Mouse (Mus musculus): ENCODE data around the gene Morn1.

Gene Morn1

GRCm38 (mm10) chr4:155162433-155163319 lies 76.3 kb downstream of the Morn1 start:
- no peak for DNase-seq (ENCODE audit: low spot score)

DNA sequence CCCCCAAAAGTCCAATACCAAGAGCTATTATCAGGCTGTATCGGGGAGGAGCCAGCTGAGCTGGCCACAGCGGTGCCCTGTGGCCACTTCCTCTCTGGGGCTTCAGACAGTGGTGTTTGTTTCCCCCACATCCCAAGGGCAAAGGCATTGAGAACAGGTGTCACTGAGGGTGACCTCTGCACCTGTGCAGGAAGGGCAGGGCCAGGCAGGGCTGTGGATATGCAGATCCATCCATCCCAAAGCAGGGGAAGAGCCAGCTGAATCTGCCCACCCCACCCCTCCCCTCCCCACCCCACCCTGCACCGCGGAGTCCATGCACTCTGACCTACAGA lies 76.9 kb downstream of the Morn1 start:
- no peak for DNase-seq (ENCODE audit: low spot score)

DNA sequence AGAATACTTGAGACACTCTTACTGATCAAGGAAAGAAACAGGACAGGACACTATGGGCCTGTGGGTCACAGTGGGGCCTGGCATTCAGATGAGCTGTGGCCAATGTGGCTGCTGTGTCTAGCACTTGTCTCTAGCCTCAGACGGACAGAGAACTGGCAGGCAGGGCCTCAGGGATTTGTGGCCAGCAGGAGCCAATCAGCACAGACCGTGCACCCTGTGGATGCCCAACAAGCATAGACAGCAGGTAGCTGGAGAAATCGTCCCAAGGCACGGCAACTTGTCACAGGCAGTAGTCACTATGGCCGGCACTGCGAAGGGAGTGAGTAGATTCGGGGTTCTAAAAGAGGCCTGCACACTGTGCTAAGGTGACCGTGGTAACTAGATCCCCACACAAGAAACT lies 77.3 kb downstream of the Morn1 start:
- no peak for DNase-seq (ENCODE audit: low spot score)

DNA sequence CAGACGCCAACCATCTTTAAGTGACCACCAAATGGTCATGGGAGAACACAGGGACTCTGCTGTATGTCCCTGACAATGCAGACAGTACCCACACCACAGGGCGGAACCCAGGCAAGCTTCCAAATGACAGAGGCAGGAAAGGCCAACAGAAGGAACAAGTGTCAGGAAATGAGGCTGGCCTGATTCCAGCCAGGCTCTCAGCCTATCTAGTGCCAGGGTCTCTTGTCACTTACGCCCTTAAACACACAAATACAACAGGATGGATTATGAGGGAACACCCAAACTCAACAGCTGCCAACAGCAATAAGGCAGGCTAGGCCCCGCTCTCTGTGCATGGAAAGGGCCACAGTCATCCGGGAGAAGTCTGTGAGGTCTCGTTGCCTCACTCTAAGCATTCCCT lies 78.2 kb downstream of the Morn1 start:
- DNase-seq (ENCODE audit: low spot score), result no peak

- DNase-seq (ENCODE audit: low spot score), result no peak
These were observed 79.5 kb downstream of the Morn1 start for GRCm38 (mm10) chr4:155165861-155166260.

DNA sequence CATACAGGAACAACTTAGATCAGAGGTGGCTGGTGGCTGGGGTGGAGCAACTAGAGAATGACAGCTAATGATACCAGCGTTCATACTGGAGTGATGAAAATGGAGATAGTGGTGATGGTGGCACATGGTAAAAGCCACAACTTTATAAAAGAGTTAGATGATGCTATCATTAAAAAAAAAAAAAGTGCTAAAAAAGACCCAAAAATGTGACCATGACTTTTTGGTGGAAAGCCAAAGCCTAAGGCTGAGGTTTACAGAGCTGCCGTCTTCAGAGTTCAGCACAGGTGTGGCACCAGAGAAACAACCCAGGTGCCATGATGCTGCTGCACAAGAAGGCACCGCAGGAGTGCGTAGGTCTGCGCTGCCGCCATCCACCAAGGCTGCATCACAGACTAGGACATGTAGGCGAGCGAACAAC lies 82.5 kb downstream of the Morn1 start:
- no peak for DNase-seq (ENCODE audit: low spot score)

DNA sequence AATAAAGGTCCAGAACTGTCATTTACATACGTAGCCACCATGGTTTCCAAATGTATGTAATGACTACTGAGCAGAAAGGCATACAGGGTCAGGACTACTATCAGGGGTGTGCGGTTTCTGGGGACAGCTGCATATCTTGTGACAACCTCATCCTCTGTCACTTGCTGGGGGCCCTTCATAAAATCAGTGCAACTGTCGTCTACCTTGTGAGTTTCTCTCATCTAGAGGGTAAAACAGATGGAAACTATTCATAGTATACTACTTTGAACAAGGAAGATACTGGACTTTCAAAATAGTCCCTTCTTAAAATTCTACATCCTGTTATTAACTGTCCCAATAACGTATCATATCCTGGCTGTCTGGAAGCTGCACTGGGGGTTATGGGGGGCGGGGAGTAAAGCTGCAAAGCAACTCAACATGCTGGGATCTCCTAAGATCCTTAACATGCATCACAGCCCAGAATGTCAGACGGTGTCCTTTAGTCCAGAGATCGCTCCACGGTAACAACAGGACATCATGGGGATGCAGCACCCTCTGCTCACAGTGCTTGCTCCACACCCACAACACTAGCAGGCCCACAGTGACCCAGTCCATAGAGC lies 84.3 kb downstream of the Morn1 start:
- DNase-seq (ENCODE audit: low spot score), result no peak

GRCm38 (mm10) chr4:155171961-155172533 lies 85.7 kb downstream of the Morn1 start:
- no peak for DNase-seq (ENCODE audit: low spot score)

- peak; percentile 89 for DNase-seq (ENCODE audit: low spot score)
These were observed 86.8 kb downstream of the Morn1 start for GRCm38 (mm10) chr4:155172909-155173821.

DNA sequence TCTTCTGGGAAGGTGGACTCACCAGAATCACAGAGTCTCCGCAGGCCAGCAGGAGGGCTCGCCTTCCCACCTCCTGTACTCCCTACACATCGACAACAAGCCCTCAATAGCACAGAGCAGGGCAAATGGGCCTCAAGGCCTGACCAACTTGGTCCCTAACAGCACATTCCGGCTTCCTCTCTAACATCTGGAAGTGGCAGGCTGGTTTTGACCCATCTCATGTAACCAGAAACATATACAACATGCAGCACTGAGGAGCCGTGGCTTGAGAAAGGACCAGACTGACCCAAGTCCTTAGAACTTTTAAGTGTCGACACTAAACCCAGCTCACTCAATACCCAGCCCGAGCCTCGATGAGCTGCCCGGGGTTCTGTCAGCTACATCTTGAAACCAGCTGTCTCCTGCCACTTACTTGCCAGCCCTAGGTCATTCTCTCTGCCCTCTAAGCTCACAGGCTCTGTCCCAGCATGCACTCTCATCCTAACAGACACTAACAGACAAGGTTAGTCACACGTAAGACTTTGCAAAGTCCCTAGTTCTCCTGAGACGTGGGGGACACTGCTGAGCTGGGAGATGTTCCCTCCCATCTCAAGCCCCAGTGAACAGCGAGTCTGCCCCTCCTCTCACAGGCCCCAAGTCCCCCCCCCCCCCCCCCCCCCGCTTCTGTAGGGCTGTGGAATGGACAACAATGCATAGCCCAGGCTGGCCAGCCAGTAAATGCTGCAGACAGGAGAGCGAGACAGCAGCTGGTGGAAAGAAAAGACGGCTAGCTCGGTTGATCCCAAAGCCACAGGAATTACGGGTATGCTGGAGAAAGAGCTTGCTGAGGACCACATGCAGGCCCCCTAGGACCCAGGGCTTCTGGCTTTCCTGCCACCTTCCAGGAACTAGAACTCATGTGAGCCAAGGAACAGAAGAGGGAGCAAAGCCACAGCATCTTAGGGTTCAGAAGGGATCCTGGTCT lies 87.7 kb downstream of the Morn1 start:
- no peak for DNase-seq (ENCODE audit: low spot score)

DNA sequence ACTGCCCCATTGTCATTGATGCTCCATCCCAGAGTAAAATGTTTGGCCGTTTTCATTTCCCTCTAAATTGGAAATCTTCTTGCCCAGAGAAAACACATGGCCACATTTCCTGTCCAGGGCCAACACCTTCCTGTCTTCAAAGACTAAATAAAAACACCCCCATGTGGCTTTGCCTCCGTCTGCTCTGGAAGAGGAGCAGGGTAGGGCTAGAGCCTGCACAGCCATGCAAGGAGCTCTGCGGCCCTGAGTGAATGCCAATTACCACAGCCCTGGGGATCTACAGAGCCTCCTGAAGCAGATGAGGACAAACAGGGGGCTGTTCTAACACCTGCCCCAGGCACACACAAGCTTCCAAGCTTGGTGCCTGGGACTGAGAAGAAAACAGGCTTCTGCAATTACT lies 89.8 kb downstream of the Morn1 start:
- no peak for DNase-seq (ENCODE audit: low spot score)

DNA sequence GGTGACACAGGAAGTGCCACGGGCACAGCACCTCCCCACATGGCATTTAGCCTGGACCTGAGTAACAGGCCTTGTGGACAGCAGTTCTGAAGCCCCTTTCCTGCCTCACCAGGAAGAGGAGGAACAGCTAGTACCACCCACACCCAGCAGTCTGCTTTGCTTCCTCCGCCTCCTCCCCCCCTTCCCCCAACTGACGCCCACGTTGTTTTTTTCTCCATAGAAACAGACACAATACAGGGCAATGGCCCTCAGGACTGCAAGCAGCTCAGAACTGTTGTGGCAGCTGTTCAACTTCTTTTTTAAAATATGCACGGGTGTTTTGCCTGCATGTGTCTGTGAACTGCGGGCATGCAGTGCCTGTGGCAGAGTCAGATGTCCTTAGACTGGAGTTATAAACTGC lies 91.9 kb downstream of the Morn1 start:
- peak; percentile 53 for DNase-seq (ENCODE audit: low spot score)

DNA sequence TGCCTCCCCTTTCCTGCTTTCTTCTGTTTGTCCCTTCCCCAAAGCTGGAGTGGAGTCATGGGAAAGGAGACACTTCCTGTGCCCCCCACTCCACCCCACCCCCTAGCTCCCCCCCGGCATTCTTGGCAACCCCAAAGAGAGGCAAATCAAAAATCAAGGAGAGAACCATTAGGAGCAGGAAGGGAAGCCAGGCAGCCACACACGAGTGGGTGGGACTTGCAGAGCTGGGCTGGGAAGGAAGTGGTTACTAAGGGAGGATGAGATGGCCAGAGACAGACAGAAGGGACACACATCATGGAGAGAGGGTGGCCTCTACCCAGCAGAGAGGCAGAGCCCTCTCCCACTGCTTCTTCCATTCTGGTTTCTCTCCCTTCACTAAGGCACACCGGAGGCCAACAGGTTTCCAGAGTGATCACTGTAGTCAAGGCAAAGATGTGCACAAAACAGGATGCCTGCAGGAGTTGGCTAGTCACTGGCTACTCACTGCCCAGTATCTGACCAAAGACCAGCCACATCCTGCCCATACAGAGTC lies 92.7 kb downstream of the Morn1 start:
- no peak for DNase-seq (ENCODE audit: low spot score)

GRCm38 (mm10) chr4:155183201-155183600 lies 96.8 kb downstream of the Morn1 start:
- no peak for DNase-seq (ENCODE audit: low spot score)

DNA sequence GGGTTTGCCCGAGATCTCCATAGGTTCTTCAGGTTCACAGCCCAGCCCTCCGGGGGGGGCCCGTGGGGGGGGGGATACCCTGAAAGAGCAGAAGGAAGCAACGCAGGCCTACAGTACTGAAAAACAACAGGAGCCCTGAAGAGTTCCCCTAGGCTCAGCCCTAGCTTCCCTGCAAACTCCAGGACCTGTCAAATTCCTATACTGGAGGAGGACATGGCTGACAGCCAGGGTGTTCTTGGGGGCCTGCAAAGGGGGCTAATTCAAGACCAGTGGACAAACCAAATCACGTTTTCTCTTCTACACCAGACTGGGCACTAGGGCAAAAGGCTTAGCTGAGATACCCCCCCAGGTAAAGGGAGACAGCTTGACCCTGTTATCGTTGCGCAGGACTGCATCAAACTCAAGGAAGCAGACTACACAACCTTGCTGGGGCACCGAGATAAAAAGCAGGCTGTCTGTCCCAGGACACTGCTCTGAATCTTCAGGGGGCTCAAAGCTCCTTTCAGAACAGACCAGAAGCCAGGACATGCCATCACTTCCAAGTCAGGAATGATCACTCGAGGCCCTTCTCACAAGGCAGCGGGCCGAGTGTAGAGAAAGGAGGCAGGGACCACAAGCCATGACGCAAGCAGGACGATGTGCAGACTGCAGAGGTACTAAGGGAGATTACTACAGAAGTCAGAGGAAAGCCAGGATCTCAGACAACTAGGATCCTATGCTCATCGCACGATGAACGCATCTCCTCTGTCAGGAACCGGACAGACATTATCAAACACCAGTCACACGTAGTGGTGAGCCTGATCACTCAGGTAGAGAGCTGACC lies 98.1 kb downstream of the Morn1 start:
- no peak for DNase-seq (ENCODE audit: low spot score)

DNA sequence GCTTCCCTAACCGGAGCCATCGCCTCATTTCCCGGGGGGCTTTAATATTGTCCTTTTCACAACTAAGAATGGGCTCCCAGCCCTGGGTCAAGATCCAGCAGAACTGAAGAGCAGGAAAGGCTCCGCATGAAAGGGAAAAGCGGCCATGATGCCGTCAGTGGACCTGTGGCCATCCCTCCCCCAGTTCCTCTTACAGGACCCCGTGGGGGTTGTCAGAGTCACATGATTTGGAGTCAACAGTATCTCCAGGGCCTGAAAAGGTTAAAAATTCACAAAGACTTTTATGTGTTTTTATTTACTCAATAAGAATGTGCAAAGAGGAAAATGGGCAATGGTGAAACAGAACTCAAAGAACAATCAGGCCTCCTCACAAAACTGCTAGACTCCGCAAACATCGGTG lies 99.5 kb downstream of the Morn1 start:
- DNase-seq (ENCODE audit: low spot score), result no peak

GRCm38 (mm10) chr4:155187192-155187674 lies 100.9 kb downstream of the Morn1 start:
- DNase-seq (ENCODE audit: low spot score), result no peak

DNA sequence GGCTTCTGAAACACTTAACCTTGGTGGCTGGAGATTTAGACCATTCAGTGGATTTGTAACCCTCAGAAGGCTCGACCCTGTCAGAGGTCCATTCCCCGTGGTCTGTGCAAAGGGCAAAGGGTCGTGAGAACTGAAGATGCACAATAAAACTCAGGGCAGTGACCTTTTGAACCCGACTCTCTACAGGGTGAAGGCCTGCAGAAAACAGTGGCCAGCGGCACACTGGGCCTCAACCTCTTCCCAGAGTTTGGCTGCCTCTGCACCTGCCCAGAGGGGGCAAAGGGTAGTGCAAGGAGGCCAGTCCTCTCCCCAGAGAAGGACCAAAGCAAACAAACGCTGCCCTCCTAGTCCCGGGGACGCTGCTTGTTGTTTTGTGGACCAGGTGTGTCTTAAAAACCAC lies 102.0 kb downstream of the Morn1 start:
- no peak for DNase-seq (ENCODE audit: low spot score)

DNA sequence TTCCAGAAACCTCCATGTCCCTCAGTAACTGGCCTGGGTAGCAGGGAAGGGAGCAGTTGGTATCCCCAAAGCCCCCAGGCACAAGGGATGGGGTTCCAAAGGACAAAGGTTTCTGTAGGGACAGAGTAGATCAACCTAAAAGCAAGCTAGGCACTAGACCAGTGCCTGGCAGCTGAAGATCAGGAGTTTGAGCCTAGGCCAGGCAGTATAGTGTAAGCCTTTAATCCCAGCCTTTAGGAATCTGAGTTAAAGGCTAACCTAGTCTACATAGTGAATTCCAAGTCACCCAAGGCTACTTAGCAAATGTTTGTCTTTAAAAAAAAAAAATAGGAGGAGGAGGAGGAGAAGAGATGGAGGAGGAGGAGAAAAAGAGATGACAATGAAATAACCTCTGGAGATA lies 102.4 kb downstream of the Morn1 start:
- DNase-seq (ENCODE audit: low spot score), result no peak

- no peak for DNase-seq (ENCODE audit: low spot score)
These were observed 103.3 kb downstream of the Morn1 start for GRCm38 (mm10) chr4:155189711-155190139.

Data from ovary, adult 18-20 months (tissue).